Mouse (Mus musculus) layer of hippocampus, adult 8-10 months (tissue): ENCODE data around the gene Klhl2. TPM values are rescaled to one million over a fixed set of nuclear protein-coding genes. Genes with fewer than 3 reads are reported as not detected.

Source experiments
- DNase-seq, 2 experiments: peaks; one replicate each; pipeline ENCODE4 v3.0.0; 2022; ENCODE audit warnings: low spot score in 2 of 2
- total RNA-seq, 4 experiments: library from RNA; stranded (reverse); gene quantifications; 2 replicates each; pipeline ENCODE4 v1.2.4; 2022

Gene Klhl2
- total RNA-seq, 4 experiments from 2014 or later = 235 to 318 (median 267) TPM

DNA sequence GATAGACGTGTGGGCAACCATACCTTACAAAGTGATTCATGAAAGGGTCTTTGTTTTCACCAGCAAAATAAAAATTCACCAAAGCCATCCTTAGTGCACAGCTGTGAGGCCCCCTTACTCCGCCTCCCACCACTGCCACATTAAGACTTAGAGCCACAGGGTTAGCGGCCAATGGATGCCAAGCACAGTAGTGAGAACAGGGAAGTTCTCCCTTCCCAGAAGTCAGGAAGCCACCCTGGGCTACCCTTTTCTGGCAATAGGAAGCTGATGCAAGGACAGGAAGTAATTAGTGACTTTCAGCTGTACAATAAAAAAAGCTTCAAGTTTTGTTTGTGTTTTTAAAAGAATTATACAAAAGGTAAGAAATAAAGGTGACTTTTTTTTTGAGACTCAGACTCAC is 18.2 kb downstream of the Klhl2 start:
- no peak for DNase-seq

DNA sequence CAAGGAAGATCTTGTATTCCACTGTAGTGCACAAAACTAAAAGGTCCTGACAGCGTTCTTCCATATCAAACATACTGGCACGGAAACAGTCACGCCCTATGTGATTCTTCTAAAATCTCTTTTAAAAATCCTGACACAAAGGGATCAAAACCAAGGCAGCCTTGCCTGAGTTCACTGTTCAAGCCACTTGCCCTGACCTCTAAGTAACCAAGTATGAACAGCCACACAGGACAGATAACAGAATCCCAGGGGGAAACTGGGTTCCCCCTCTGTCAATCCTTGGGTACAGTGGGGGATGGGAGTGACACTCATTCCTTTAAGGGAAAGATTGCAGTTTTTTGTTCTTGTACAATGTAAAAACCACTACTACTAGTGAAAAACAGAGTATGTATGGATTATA is 19.9 kb downstream of the Klhl2 start:
- no peak for DNase-seq

DNA sequence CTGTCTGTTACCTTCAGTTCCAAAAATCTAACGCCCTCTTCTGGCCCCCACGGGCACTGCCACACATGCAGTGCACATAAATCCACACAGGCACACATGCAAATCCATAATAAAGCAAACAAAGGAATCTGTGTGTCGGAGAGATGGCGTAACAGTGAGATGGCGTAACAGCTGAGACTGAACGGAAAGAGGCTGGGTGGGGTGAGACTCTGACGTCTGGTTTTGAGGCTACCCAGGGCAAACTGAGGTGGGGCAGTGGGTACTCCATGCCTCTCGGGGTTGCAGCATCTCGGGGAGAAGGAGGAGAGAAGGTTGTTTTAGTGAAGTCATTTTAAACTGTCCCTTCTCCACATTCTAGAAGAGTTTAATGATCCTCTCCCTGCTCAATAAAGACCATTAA is 20.4 kb downstream of the Klhl2 start:
- no peak for DNase-seq

DNA sequence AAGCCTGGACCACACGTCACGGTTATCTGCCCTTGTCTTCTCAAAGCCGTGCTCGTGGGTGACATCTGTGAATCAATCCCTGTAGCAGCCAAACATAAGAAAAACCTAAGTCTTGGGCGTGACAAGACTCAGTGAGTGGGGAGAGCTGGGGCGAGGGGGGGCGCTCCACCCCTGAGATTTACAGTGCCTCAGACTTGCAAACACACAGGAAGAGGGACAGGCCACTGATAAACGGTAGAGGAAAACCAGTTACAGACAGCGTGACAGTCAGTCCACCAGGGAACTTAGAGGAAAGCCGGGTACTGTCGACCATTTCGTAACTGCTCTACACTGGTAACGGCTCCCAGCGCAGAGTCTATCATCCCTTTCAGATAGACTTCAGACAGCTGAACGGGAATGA is 21.4 kb downstream of the Klhl2 start:
- DNase-seq = no peak

DNA sequence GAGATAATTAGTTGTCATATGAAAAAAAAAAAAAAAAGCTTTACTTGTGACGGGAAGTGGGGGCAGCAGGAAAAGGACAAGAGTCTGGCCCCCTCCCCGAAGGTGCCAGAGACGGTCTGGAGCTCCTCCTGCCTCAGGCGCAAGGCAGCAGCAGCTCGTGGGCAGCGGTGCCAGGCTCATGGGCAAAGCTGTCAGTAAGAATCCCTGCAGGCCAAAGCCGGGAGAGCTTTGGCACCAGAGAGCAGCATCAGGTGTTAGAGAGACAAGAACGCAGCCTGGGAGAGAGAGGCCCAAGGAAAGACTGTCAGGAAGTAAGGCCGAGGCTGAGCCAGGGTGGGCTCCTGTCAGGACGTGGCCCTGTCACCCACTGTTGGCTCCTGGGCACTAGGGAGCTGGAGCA is 22.5 kb downstream of the Klhl2 start:
- DNase-seq = no peak

DNA sequence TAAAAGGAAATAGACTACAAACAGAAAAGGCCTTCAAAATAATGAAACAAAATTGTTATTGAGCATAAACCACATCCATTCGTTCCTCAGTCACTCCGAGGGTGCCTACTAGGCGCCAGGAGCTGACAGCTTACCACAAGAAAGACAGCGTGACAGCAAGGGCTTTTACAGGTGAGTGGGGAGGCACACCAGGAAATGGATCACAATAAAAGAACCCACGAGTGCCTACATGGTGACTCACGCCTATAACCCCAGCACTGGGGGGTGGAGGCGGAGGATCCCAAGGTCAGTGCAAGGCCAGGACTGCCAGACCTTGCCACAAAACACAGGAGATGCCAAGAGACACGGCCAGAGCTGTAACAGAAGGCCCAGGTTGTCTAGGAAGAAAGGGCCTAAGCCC is 23.4 kb downstream of the Klhl2 start:
- no peak for DNase-seq

DNA sequence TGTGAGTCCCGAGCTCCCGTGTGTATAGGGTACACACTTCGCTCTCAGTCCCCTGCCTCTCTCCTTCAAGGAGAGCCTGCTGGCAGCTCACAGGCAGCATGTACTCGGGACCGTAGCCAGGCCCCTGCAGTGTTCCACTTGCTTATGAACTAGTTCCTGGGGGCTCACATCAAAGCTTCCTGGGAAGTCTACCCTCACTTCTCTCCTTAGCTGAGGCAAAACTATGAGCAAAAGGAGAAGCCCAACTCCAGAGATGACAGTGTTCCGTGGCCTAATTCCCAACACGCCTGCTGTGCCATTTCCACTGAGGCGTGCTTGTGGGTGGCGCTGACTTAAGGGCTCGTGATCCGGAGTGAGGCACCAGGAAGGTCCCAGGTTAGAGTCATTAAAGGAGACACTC is 25.9 kb downstream of the Klhl2 start:
- no peak for DNase-seq

DNA sequence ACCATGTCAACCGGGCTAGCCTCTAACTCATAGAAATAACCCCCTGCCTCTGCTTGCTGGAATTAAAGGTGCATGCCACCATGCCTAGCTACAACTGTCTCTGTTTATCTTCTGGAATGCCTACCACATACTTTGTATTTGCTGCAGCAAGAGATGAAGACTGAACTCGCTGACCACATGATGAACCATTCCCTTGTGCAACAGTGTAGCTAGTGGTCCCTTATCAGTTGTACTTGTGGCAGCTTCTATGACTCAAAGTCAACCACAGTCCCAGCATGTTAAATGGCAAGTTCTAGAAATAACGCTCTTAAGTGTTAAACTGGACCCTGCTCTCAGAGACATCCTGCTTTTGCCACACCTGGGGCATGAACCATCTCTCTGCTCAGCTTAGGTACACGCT is 28.9 kb downstream of the Klhl2 start:
- DNase-seq = no peak

DNA sequence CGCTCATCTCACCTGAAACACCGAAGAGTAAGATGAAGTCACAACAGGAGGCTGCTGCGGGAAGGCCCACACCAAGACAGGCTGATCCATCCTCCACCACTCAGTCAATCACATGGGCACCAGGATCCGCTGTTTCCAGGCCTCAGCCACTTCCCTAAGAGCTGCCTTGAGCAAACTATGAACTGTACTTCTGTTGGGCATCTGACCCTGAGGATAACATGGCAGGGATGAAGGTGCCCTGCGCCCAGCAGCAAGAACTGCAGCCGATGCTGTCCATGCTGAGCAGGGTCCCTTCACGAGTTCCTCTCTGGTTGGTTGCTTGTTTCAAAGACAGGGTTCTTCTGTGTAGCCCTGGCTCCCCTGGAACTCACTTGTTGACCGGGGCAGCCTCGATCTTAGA is 38.0 kb downstream of the Klhl2 start:
- DNase-seq = no peak

DNA sequence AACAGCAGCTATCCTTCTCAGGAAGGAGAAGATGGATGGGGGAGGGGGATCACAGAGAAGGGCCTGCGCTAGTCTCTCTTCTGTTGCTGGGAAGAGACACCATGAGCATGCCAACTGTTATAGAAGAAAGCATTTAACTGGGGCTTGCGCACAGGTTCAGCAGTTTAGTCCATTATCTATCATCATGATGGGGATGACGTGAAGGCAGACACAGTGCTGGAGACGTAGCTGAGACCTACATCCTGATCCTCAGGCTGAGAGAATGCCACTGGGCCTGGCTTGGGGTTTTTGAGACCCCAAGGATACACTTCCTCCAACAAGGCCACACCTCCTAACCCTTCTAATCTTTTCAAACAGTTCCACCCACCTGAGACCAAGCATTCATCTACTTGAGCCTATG is 38.7 kb downstream of the Klhl2 start:
- no peak for DNase-seq

DNA sequence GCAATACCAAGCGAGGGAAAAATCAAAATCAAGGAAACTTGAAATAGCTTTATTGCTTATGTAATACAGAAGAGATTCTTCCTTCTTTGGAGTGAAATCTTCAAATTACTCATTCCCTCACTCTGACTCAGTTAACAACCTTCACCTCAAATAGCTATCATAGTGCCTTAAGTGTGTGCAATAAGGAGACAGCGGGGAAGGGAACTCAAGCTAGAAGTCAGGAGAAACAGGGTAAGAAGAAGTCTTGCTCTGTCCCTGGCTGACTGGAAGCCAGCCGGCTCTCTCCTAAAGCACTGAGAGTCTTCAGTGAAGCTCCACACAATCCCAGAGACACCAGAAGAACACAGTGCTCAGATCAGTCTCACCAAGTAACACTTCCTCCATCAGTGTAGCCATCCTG is 43.3 kb downstream of the Klhl2 start:
- DNase-seq = no peak

DNA sequence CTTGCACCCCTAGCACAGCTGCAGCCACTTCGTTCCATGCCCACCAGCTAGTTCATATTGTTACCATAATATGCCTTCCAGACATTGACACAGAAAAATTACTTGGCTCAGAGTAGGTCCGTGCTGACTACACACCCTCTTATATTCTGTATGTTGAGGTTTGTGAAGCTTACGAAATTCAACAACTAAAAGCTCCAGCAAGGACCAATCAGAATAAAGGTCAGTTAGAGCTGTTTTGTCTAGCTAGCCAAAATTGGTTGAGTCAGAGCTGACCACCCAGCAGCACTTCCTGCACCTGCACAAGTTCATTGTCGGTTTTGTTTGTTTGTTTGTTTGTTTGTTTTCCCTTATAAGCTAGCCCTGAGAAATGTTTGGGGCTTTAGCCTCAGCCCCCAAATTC is 44.8 kb downstream of the Klhl2 start:
- no peak for DNase-seq

DNA sequence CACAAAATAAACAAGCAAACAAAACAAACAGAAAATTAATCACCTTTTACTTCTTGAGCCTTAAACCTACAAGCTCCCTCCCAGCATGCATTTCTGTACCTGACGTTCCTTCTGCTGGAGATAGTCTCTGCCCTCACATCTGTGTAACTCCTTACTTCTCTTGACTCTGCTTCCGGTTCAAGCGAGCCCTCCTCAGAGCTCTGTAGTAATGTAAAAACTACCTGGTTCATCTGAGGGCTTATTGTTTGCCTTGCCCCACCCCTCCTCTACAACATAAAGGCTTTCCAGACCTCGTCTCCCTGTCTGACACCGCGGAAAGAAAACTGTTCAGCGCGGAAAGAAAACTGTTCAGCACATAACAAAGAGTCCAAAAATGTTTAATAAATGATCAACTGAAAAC is 50.5 kb downstream of the Klhl2 start:
- no peak for DNase-seq

DNA sequence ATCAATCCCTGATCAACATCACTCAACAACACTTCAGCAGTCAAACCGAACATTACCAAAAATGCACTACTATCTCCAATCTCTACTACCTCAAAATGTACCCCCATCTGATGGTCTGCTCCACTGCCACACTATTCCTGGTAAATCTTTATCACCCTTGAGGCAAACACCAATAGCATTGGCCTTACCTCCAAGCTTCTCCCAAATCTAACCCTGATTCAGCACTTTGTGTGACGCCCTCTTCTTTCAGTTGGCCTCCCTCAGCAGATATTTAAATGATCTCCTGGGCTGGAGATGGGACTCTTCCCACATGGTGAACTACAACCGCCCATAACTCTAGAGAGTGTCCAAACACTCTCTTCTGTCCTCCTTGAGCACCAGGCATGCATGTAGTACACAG is 51.3 kb downstream of the Klhl2 start:
- no peak for DNase-seq

DNA sequence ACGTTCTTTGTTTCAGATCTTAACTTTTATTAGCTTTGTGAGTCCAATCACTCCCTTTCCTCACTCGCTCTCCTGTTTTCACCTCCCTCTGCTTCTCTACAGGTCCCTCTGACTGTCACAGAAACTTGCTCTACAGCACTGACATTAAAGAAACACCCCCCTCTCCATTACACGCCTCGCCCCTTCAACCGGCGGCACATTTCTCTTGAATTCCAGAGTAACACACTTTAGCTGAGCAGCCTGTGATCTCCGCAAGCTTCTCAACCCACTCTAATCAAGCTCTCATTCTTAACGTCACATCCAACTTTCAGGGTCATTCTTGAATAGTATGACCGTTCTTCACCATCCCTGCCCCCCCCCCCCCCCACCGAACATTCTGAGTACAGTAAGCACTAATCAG is 52.1 kb downstream of the Klhl2 start:
- DNase-seq = no peak

DNA sequence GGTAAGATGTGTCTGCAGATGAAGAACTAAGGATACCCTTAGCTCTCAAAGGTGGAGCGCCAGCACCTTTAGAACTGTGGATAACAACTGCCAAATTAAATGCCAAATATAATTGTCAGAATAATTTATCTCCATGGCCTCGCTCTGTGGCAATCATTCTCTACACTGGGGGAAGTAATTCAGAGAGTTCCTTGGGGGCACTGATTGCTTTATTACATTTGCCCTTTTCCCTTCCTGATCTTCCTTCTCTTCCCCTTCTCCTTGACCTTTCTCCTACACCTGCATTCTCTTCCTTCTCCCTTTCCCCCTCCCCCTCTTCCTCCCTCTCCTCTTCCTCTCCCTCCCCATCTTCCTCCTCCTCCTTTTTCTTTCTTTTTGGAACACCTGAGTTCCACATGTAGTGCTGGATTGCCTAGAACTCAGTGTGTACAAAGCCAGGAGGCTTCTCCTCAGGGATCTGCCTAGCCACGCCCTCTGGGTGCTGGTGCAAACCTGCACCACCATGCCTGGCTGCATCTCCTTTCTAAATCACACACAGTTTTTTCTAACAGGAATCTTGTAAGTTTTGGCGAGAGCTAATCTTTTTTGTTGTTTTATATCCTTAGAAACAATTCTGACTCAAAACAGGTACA is 58.5 kb downstream of the Klhl2 start:
- no peak for DNase-seq

DNA sequence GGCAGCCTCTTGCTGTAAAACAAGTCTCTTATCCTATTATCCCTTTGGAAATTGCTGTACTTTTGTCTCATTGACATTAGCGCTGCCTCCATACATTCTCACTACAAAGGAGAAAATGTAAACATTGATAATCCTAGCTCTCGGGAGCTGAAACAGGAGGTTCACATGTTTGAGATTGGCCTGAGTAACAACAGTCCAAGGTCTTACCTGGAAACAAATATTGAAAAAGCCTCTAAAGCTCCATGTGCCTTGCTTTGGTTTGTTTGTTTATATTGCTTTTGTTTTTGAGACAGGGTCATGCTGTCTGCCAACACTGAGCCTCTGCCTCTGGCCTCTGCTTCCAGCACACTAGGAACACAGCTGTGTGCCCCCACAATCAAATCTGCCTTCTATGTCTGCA is 59.4 kb downstream of the Klhl2 start:
- no peak for DNase-seq

DNA sequence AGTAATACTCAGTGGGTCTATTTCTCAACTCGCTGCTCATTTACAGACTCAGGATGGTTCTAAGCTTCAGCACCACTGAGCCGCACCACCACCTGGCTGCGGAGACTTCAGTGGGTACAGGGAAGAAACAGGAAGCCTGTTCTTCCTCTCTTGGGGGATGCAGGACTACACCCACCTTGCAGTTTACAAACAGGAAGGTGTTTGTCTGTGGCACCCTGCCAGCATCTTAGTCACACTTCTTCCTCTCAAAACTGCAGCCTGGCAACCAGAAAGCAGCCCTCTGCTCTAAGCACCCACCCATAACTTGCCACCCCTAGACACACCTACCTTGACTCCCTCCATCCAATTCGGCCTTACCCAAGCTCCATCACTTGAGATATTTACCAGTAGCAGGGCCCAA is 61.1 kb downstream of the Klhl2 start:
- DNase-seq = no peak

DNA sequence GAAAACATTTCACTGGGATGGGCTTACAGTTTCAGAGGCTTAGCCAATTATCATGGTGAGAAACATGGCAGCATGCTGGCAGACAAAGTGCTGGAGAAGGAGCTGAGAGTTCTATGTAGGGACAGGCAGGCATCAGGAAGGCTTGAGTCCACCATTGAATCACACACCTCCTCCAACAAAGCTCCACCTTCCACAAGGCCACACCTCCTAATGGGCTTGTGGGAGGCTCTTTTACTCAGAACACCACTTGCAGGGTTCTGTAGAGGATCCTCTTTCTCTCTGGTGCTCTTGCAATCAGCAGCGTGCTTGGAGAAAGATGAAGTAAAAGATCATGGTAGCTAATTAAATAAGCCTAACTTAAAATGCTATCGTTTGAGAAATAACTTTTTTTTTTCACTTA is 63.0 kb downstream of the Klhl2 start:
- DNase-seq = no peak

DNA sequence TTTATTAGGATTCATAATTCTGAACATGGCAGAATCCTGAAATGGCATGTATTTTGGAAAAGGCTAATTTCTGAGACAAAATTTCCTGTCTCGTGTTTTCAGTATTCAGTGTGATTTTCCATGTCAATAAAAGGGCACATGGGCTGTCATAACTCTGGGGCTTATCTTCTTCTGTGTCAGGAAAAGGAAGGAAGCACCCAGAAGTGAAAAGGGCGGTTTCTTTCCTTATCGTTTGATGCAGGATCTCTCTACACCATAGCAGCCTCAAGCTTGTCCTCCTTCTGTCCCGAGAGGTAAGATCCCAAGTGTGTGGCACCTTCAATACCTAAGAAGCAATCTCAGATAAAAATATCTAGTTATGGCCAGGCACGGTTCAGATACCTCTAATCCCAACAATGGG is 65.6 kb downstream of the Klhl2 start:
- no peak for DNase-seq

DNA sequence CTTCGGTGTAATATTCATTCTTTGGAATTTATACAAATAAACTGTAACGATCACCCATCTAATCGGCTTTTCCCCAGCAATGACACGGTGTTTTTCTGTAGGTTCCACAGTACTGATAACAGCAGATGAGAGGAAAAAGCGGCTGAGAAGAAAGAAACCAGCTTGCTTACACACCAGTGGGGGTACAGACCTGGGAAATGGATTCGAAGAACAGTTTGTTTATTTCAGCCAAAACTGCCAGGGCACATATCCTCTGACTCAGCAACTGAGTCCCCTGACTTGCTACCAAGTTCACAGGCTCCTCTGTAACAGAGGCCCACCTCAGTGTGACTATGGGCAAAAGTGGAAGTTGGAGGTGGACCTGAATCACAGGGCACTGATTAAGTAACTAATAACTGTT is 67.9 kb downstream of the Klhl2 start:
- DNase-seq = no peak

DNA sequence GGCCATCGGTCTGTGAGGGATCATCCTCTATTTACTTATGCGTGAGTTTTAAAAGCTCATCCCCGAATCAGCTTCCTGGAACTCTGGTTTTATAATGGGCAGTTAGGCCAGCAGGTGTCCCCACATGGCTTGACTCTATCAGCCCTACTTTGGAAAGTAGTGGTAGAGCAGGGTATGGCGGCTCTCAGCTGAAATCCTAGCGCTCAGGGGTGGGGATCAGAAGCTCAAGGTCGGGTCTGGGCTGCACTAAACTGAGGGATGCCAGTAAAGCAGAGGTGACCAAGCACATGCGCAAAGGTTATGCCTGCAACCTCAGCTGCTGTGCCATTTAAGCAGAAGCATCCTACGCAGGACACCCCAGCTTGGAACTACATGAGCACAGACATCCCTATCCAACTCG is 71.9 kb downstream of the Klhl2 start:
- DNase-seq = no peak

DNA sequence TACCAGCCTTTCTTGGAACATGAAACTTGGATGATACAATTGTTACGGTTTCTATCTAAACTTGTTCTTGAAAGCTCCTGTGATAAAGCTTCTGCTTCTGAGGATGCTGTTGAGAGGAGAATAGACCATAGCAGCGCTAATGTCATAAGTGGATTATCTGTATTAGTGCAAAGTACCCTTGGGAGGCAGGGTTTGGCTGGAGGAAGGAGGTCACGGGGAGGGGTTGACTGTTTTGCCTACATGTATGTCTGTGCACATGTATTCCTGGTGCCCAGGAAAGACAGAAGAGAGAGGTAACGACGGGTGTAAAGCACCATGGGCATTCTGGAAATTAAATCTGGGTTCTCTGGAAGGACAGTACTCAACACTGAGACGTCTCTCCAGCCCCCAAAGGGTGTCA is 75.7 kb downstream of the Klhl2 start:
- DNase-seq = no peak

DNA sequence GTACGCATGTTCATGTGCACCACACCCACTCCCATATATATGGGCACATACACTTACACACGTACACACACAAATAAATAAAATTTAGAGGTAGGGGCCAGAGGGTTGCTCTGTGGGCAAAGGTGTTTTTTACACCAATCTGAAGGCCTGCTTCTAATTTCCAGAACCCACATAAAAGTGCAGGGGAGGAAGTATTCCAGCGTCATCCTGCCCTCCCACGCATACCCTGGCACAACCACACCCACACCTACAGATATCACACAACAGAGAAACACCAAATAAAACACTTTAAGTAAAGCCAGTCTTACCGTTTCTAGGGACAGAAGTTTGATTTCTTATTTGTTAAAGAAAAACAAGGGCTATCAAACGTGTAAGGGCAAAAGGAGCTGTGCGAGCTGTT is 79.0 kb downstream of the Klhl2 start:
- DNase-seq = no peak
